Mouse (Mus musculus): ENCODE data around the gene 6430548M08Rik. TPM values are rescaled to one million over a fixed set of nuclear protein-coding genes. Genes with fewer than 3 reads are reported as not detected.

Gene 6430548M08Rik
- total RNA-seq, 2 experiments from 2014 or later, result 5.0 to 7.3 TPM

- ATAC-seq (replicated peaks; ENCODE audit: low FRiP score, poor library complexity, severe bottlenecking), result no peak
Measured at GRCm38 (mm10) chr8:120103916-120104315, 10.0 kb upstream of the 6430548M08Rik start.

GRCm38 (mm10) chr8:120104721-120105272 lies 9.2 kb upstream of the 6430548M08Rik start:
- no peak for ATAC-seq (replicated peaks; ENCODE audit: low FRiP score, poor library complexity, severe bottlenecking)

- no peak for ATAC-seq (replicated peaks; ENCODE audit: low FRiP score, poor library complexity, severe bottlenecking)
Measured at GRCm38 (mm10) chr8:120109149-120109548, 4.8 kb upstream of the 6430548M08Rik start.

- ATAC-seq (replicated peaks; ENCODE audit: low FRiP score, poor library complexity, severe bottlenecking), result no peak
Measured at GRCm38 (mm10) chr8:120110966-120111365, 3.0 kb upstream of the 6430548M08Rik start.

GRCm38 (mm10) chr8:120111382-120111781 lies 2.6 kb upstream of the 6430548M08Rik start:
- ATAC-seq (replicated peaks; ENCODE audit: low FRiP score, poor library complexity, severe bottlenecking), result no peak

- ATAC-seq (replicated peaks; ENCODE audit: low FRiP score, poor library complexity, severe bottlenecking), result no peak
Measured at GRCm38 (mm10) chr8:120112535-120112934, 1.4 kb upstream of the 6430548M08Rik start.

GRCm38 (mm10) chr8:120113306-120113705 lies 646 bp upstream of the 6430548M08Rik start:
- no peak; the same call in 1 of the 2 replicates for ATAC-seq (replicated peaks; ENCODE audit: low FRiP score, poor library complexity, severe bottlenecking)

GRCm38 (mm10) chr8:120114315-120114841 lies 426 bp downstream of the 6430548M08Rik start:
- no peak for ATAC-seq (replicated peaks; ENCODE audit: low FRiP score, poor library complexity, severe bottlenecking)

GRCm38 (mm10) chr8:120116600-120116999 lies 2.6 kb downstream of the 6430548M08Rik start:
- no peak for ATAC-seq (replicated peaks; ENCODE audit: low FRiP score, poor library complexity, severe bottlenecking)

- ATAC-seq (replicated peaks; ENCODE audit: low FRiP score, poor library complexity, severe bottlenecking), result no peak
Measured at GRCm38 (mm10) chr8:120118162-120118561, 4.2 kb downstream of the 6430548M08Rik start.

- ATAC-seq (replicated peaks; ENCODE audit: low FRiP score, poor library complexity, severe bottlenecking), result no peak
Measured at GRCm38 (mm10) chr8:120118847-120119246, 4.9 kb downstream of the 6430548M08Rik start.

GRCm38 (mm10) chr8:120119429-120119828 lies 5.5 kb downstream of the 6430548M08Rik start:
- ATAC-seq (replicated peaks; ENCODE audit: low FRiP score, poor library complexity, severe bottlenecking), result no peak

GRCm38 (mm10) chr8:120119931-120120330 lies 6.0 kb downstream of the 6430548M08Rik start:
- ATAC-seq (replicated peaks; ENCODE audit: low FRiP score, poor library complexity, severe bottlenecking), result no peak

- ATAC-seq (replicated peaks; ENCODE audit: low FRiP score, poor library complexity, severe bottlenecking), result no peak
Measured at GRCm38 (mm10) chr8:120120951-120121350, 7.0 kb downstream of the 6430548M08Rik start.

GRCm38 (mm10) chr8:120124261-120124660 lies 10.3 kb downstream of the 6430548M08Rik start:
- ATAC-seq (replicated peaks; ENCODE audit: low FRiP score, poor library complexity, severe bottlenecking), result no peak

GRCm38 (mm10) chr8:120124836-120125389 lies 11.0 kb downstream of the 6430548M08Rik start:
- no peak for ATAC-seq (replicated peaks; ENCODE audit: low FRiP score, poor library complexity, severe bottlenecking)

GRCm38 (mm10) chr8:120126357-120127161 lies 12.6 kb downstream of the 6430548M08Rik start:
- no peak for ATAC-seq (replicated peaks; ENCODE audit: low FRiP score, poor library complexity, severe bottlenecking)

GRCm38 (mm10) chr8:120129547-120129946 lies 15.6 kb downstream of the 6430548M08Rik start:
- ATAC-seq (replicated peaks; ENCODE audit: low FRiP score, poor library complexity, severe bottlenecking), result no peak

GRCm38 (mm10) chr8:120131158-120131557 lies 17.2 kb downstream of the 6430548M08Rik start:
- ATAC-seq (replicated peaks; ENCODE audit: low FRiP score, poor library complexity, severe bottlenecking), result no peak

- ATAC-seq (replicated peaks; ENCODE audit: low FRiP score, poor library complexity, severe bottlenecking), result no peak
Measured at GRCm38 (mm10) chr8:120133169-120133568, 19.2 kb downstream of the 6430548M08Rik start.

GRCm38 (mm10) chr8:120135687-120136086 lies 21.7 kb downstream of the 6430548M08Rik start:
- ATAC-seq (replicated peaks; ENCODE audit: low FRiP score, poor library complexity, severe bottlenecking), result no peak
